Mouse (Mus musculus) midbrain, embryonic 14.5 days (tissue): Measurements from ENCODE around the gene Ece1. TPM values are rescaled to one million over a fixed set of nuclear protein-coding genes. Genes with fewer than 3 reads are reported as not detected.

Source experiments
- ATAC-seq: fragments of 200-750 bp; cut with Nextera tagmentation; 2 replicates; pipeline ENCODE4 v1.8.0; 2017; ENCODE audit warnings: moderate number of reproducible peaks, moderate library complexity; ENCODE audit not compliant: low FRiP score, low TSS enrichment
- DNase-seq: peaks from one replicate; pipeline ENCODE4 v3.0.0-alpha.2; 2015
- H3K27ac ChIP-seq: fragments of 300-500 bp; sonication (generic); replicated peaks from 2 replicates; pipeline ENCODE4 v1.5.1; 2014; ENCODE audit warnings: mild to moderate bottlenecking, low read depth, low read length, moderate library complexity
- H3K27me3 ChIP-seq: fragments of 300-500 bp; sonication (generic); 2 replicates; pipeline ENCODE4 v1.6.1; 2014; ENCODE audit warnings: low read length, control low read depth, mixed read lengths; ENCODE audit not compliant: control insufficient read depth, insufficient read depth
- H3K36me3 ChIP-seq: fragments of 300-500 bp; sonication (generic); 2 replicates; pipeline ENCODE4 v1.6.1; 2014; ENCODE audit warnings: low read length, control low read depth; ENCODE audit not compliant: control insufficient read depth, insufficient read depth
- H3K4me1 ChIP-seq: fragments of 300-500 bp; sonication (generic); 2 replicates; pipeline ENCODE4 v1.6.1; 2014; ENCODE audit warnings: mild to moderate bottlenecking, antibody characterized with exemption, low read length, control low read depth; ENCODE audit not compliant: control insufficient read depth, insufficient read depth
- H3K4me2 ChIP-seq: fragments of 300-500 bp; sonication (generic); 2 replicates; pipeline ENCODE4 v1.6.1; 2014; ENCODE audit warnings: mild to moderate bottlenecking, low read length, moderate library complexity
- H3K4me3 ChIP-seq: fragments of 300-500 bp; sonication (generic); replicated peaks from 2 replicates; pipeline ENCODE4 v1.5.1; 2014; ENCODE audit warnings: low read depth, low read length
- H3K9ac ChIP-seq: fragments of 300-500 bp; sonication (generic); replicated peaks from 2 replicates; pipeline ENCODE4 v1.6.1; 2014; ENCODE audit warnings: mild to moderate bottlenecking, low read length, moderate library complexity
- H3K9me3 ChIP-seq: fragments of 300-500 bp; sonication (generic); 2 replicates; pipeline ENCODE4 v1.6.1; 2016; ENCODE audit warnings: low read length, control low read depth, mixed read lengths; ENCODE audit not compliant: control insufficient read depth
- WGBS: fragments of 180-500 bp; shearing (Covaris S2); extraction: QIAGEN DNeasy Blood & Tissue Kit; methylation state at CpG from one replicate; pipeline ENCODE4 v1.1.7; 2014; 5-methylcytosine and 5-hydroxymethylcytosine counted together
- polyA plus RNA-seq: library from polyadenylated mRNA; unstranded; fragments of >200 nt; fragmentation: Nextera tagmentation; extraction: Ambion mirVana; gene quantifications from 2 replicates; pipeline ENCODE4 v1.2.1, GENCODE M21; 2014

The Ece1 gene
- polyA plus RNA-seq, 1 experiment from 2014 or later = 18.4 TPM

- Histone ChIP-seq H3K27me3 (no peaks in the 10 kb centered on the region), H3K27ac (no peak overlapping the region), H3K36me3 (no peaks in the 10 kb centered on the region), H3K9me3 (no peaks in the 10 kb centered on the region), H3K4me3 (no peak overlapping the region), H3K9ac (no peak overlapping the region), H3K4me2 (no peak overlapping the region), H3K4me1 (no peaks in the 10 kb centered on the region)
- ATAC-seq (no peak), DNase-seq (no peak)
- 92% methylated on average over 3 of the region's 3 CpGs for WGBS
Measured at GRCm38 (mm10) chr4:137823542-137823941, 38.5 kb upstream of the Ece1 start.

GRCm38 (mm10) chr4:137824881-137825280 is 37.2 kb upstream of the Ece1 start:
- H3K4me1 ChIP-seq = no peaks in the 10 kb centered on the region
- no peak overlapping the region for H3K4me3 ChIP-seq
- no peaks in the 10 kb centered on the region for H3K36me3 ChIP-seq
- DNase-seq (no peak), ATAC-seq (no peak)
- 85% methylated on average over 2 of the region's 2 CpGs for WGBS
- no peak overlapping the region for H3K9ac ChIP-seq
- H3K27me3 ChIP-seq = no peaks in the 10 kb centered on the region
- no peaks in the 10 kb centered on the region for H3K9me3 ChIP-seq
- no peak overlapping the region for H3K4me2 ChIP-seq
- H3K27ac ChIP-seq = no peak overlapping the region

GRCm38 (mm10) chr4:137830380-137830779 is 31.7 kb upstream of the Ece1 start:
- 22% methylated on average over 6 of the region's 6 CpGs for whole genome bisulfite sequencing
- H3K4me3 ChIP-seq = no peak overlapping the region
- no peak overlapping the region for H3K4me2 ChIP-seq
- H3K4me1 ChIP-seq = no peaks in the 10 kb centered on the region
- H3K36me3 ChIP-seq = no peaks in the 10 kb centered on the region
- no peak overlapping the region for H3K27ac ChIP-seq
- no peaks in the 10 kb centered on the region for H3K27me3 ChIP-seq
- H3K9me3 ChIP-seq = no peaks in the 10 kb centered on the region
- no peak for ATAC-seq
- no peak overlapping the region for H3K9ac ChIP-seq
- DNase-seq = no peak

- H3K9me3 ChIP-seq = no peaks in the 10 kb centered on the region
- no peak overlapping the region for H3K27ac ChIP-seq
- H3K9ac ChIP-seq = no peak overlapping the region
- 85% methylated on average over 11 of the region's 11 CpGs for WGBS
- H3K36me3 ChIP-seq = no peaks in the 10 kb centered on the region
- H3K27me3 ChIP-seq = no peaks in the 10 kb centered on the region
- H3K4me2 ChIP-seq = no peak overlapping the region
- H3K4me3 ChIP-seq = no peak overlapping the region
- H3K4me1 ChIP-seq = no peaks in the 10 kb centered on the region
- DNase-seq (no peak), ATAC-seq (no peak)
Measured at GRCm38 (mm10) chr4:137831598-137831997, 30.4 kb upstream of the Ece1 start.

- Histone ChIP-seq H3K4me1 (no peaks in the 10 kb centered on the region), H3K27ac (no peak overlapping the region), H3K9ac (no peak overlapping the region), H3K4me3 (no peak overlapping the region), H3K27me3 (no peaks in the 10 kb centered on the region), H3K4me2 (peak overlapping the region; percentile 27), H3K9me3 (no peaks in the 10 kb centered on the region), H3K36me3 (no peaks in the 10 kb centered on the region)
- WGBS = 16% methylated on average over 13 of the region's 14 CpGs
- DNase-seq = peak; percentile 93
- ATAC-seq = peak; percentile 87
Measured at GRCm38 (mm10) chr4:137835624-137836337, 26.3 kb upstream of the Ece1 start.

- no peaks in the 10 kb centered on the region for H3K4me1 ChIP-seq
- no peaks in the 10 kb centered on the region for H3K9me3 ChIP-seq
- no peak overlapping the region for H3K4me3 ChIP-seq
- WGBS = 92% methylated on average over 5 of the region's 5 CpGs
- no peak for ATAC-seq
- no peak overlapping the region for H3K9ac ChIP-seq
- DNase-seq = no peak
- no peaks in the 10 kb centered on the region for H3K36me3 ChIP-seq
- no peak overlapping the region for H3K27ac ChIP-seq
- no peaks in the 10 kb centered on the region for H3K27me3 ChIP-seq
- no peak overlapping the region for H3K4me2 ChIP-seq
Measured at GRCm38 (mm10) chr4:137836741-137837140, 25.3 kb upstream of the Ece1 start.

- no peak overlapping the region for H3K4me2 ChIP-seq
- 86% methylated on average over 8 of the region's 8 CpGs for WGBS
- no peaks in the 10 kb centered on the region for H3K9me3 ChIP-seq
- no peaks in the 10 kb centered on the region for H3K27me3 ChIP-seq
- no peak overlapping the region for H3K27ac ChIP-seq
- no peaks in the 10 kb centered on the region for H3K36me3 ChIP-seq
- no peak for ATAC-seq
- H3K9ac ChIP-seq = no peak overlapping the region
- no peak overlapping the region for H3K4me3 ChIP-seq
- no peaks in the 10 kb centered on the region for H3K4me1 ChIP-seq
- no peak for DNase-seq
Measured at GRCm38 (mm10) chr4:137837792-137838191, 24.2 kb upstream of the Ece1 start.

- no peaks in the 10 kb centered on the region for H3K4me1 ChIP-seq
- DNase-seq (no peak), ATAC-seq (no peak)
- H3K4me2 ChIP-seq = no peak overlapping the region
- no peak overlapping the region for H3K27ac ChIP-seq
- no peaks in the 10 kb centered on the region for H3K27me3 ChIP-seq
- WGBS = 98% methylated on average over 2 of the region's 2 CpGs
- H3K36me3 ChIP-seq = no peaks in the 10 kb centered on the region
- no peaks in the 10 kb centered on the region for H3K9me3 ChIP-seq
- H3K4me3 ChIP-seq = no peak overlapping the region
- no peak overlapping the region for H3K9ac ChIP-seq
Measured at GRCm38 (mm10) chr4:137838791-137839190, 23.2 kb upstream of the Ece1 start.

GRCm38 (mm10) chr4:137839452-137839851 is 22.6 kb upstream of the Ece1 start:
- no peak overlapping the region for H3K27ac ChIP-seq
- no peak overlapping the region for H3K4me3 ChIP-seq
- no peak overlapping the region for H3K9ac ChIP-seq
- H3K4me2 ChIP-seq = no peak overlapping the region
- H3K4me1 ChIP-seq = no peaks in the 10 kb centered on the region
- DNase-seq = no peak
- no peaks in the 10 kb centered on the region for H3K36me3 ChIP-seq
- no peaks in the 10 kb centered on the region for H3K27me3 ChIP-seq
- no peak for ATAC-seq
- H3K9me3 ChIP-seq = no peaks in the 10 kb centered on the region
- 82% methylated on average over 5 of the region's 5 CpGs for WGBS
